Mouse (Mus musculus) MEL (cell line): ENCODE measurements around the gene Trim3. TPM values are rescaled to one million over a fixed set of nuclear protein-coding genes. Genes with fewer than 3 reads are reported as not detected.

Experiments
- DNase-seq: peaks from one replicate; pipeline ENCODE4 v3.0.0; 2011; ENCODE audit warnings: low read depth, low spot score
- H3K27ac ChIP-seq: 2 replicates; pipeline ENCODE4 v1.5.1; 2012; ENCODE audit warnings: low read depth, mild to moderate bottlenecking, control low read depth, low read length, moderate library complexity; ENCODE audit not compliant: control insufficient read depth
- H3K27me3 ChIP-seq, 2 experiments: fragments of 150-350 bp in 1 of 2; sonication (generic) in 1 of 2; 2 replicates each; pipeline ENCODE4 v1.6.1; 2012; ENCODE audit warnings: low read length in 2 of 2, mild to moderate bottlenecking in 2 of 2, improper control_type of control experiment in 1 of 2, moderate library complexity in 1 of 2; ENCODE audit not compliant: insufficient read depth in 2 of 2, control insufficient read depth in 1 of 2
- H3K36me3 ChIP-seq, 2 experiments: 2 replicates each; pipeline ENCODE4 v1.6.1; 2012 to 2014; ENCODE audit warnings: low read length in 2 of 2, improper control_type of control experiment in 1 of 2, inconsistent platforms in 1 of 2, mild to moderate bottlenecking in 1 of 2; ENCODE audit not compliant: insufficient read depth in 2 of 2, control insufficient read depth in 1 of 2
- H3K4me1 ChIP-seq, 2 experiments: fragments of 150-350 bp in 1 of 2; sonication (generic) in 1 of 2; 2 replicates each; pipeline ENCODE4 v1.6.1; 2012; ENCODE audit warnings: low read length in 2 of 2, improper control_type of control experiment in 1 of 2, mild to moderate bottlenecking in 1 of 2; ENCODE audit not compliant: insufficient read depth in 2 of 2, control insufficient read depth in 1 of 2
- H3K4me3 ChIP-seq, 2 experiments: fragments of 150-350 bp in 1 of 2; sonication (generic) in 1 of 2; 2 replicates each; pipeline ENCODE4 v1.5.1; 2012; ENCODE audit warnings: low read depth in 2 of 2, low read length in 2 of 2, mild to moderate bottlenecking in 2 of 2, moderate library complexity in 2 of 2, control low read depth in 1 of 2, improper control_type of control experiment in 1 of 2; ENCODE audit not compliant: control insufficient read depth in 1 of 2, insufficient read depth in 1 of 2
- H3K79me2 ChIP-seq: 2 replicates; pipeline ENCODE4 v1.6.1; 2012; ENCODE audit warnings: mild to moderate bottlenecking, low read length, moderate library complexity; ENCODE audit not compliant: control insufficient read depth, poor library complexity, insufficient read depth
- H3K9ac ChIP-seq: 2 replicates; pipeline ENCODE4 v1.6.1; 2012; ENCODE audit warnings: low read depth, mild to moderate bottlenecking, control low read depth, low read length, moderate library complexity; ENCODE audit not compliant: control insufficient read depth, poor library complexity, severe bottlenecking
- H3K9me3 ChIP-seq: fragments of 150-350 bp; sonication (generic); replicated peaks from 2 replicates; pipeline ENCODE4 v1.6.1; 2012; ENCODE audit warnings: mild to moderate bottlenecking, low read length, improper control_type of control experiment, moderate library complexity; ENCODE audit not compliant: insufficient read depth
- BHLHE40 ChIP-seq: IDR thresholded peaks from 2 replicates; pipeline ENCODE4 v1.6.1; 2012; ENCODE audit warnings: low read depth, mild to moderate bottlenecking, inconsistent platforms, low read length, improper control_type of control experiment, borderline replicate concordance
- CHD2 ChIP-seq: IDR thresholded peaks from 2 replicates; pipeline ENCODE4 v1.6.1; 2011; ENCODE audit warnings: low read length, improper control_type of control experiment
- E2F4 ChIP-seq: IDR thresholded peaks from 2 replicates; pipeline ENCODE4 v1.6.1; 2011; ENCODE audit warnings: low read depth, low read length, improper control_type of control experiment, borderline replicate concordance
- ETS1 ChIP-seq: IDR thresholded peaks from 2 replicates; pipeline ENCODE4 v1.6.1; 2012; ENCODE audit warnings: low read depth, mild to moderate bottlenecking, inconsistent platforms, low read length, improper control_type of control experiment, moderate library complexity
- GATA1 ChIP-seq: IDR thresholded peaks from 2 replicates; pipeline ENCODE4 v1.6.1; 2011; ENCODE audit warnings: low read depth, low read length, improper control_type of control experiment
- HCFC1 ChIP-seq: IDR thresholded peaks from 2 replicates; pipeline ENCODE4 v1.6.1; 2012; ENCODE audit warnings: low read depth, mild to moderate bottlenecking, inconsistent platforms, low read length, improper control_type of control experiment, moderate library complexity
- JUND ChIP-seq: IDR thresholded peaks from 2 replicates; pipeline ENCODE4 v1.6.1; 2011; ENCODE audit warnings: low read depth, mild to moderate bottlenecking, improper control_type of control experiment, low read length
- KAT2A ChIP-seq: conservative IDR thresholded peaks from 2 replicates; pipeline ENCODE4 v1.6.1; 2012; ENCODE audit warnings: low read depth, low read length, improper control_type of control experiment, inconsistent platforms
- MAFK ChIP-seq: IDR thresholded peaks from 2 replicates; pipeline ENCODE4 v1.6.1; 2011; ENCODE audit warnings: low read depth, mild to moderate bottlenecking, low read length, improper control_type of control experiment, borderline replicate concordance
- MYB ChIP-seq: IDR thresholded peaks from 2 replicates; pipeline ENCODE4 v1.6.1; 2011; ENCODE audit warnings: mild to moderate bottlenecking, low read depth, low read length, improper control_type of control experiment
- MYC ChIP-seq: IDR thresholded peaks from 2 replicates; pipeline ENCODE4 v1.6.1; 2011; ENCODE audit warnings: low read depth, mild to moderate bottlenecking, low read length, improper control_type of control experiment, moderate library complexity
- NELFE ChIP-seq: IDR thresholded peaks from 2 replicates; pipeline ENCODE4 v1.6.1; 2011; ENCODE audit warnings: low read depth, low read length, improper control_type of control experiment
- POLR2A ChIP-seq, 2 experiments: IDR thresholded peaks; 2 replicates each; pipeline ENCODE4 v1.6.1; 2011 to 2012; ENCODE audit warnings: low read length in 2 of 2, mild to moderate bottlenecking in 2 of 2, control low read depth in 1 of 2, improper control_type of control experiment in 1 of 2, low read depth in 1 of 2, moderate library complexity in 1 of 2; ENCODE audit not compliant: control insufficient read depth in 1 of 2, insufficient read depth in 1 of 2, poor library complexity in 1 of 2
- POLR2AphosphoS5 ChIP-seq: IDR thresholded peaks from 2 replicates; pipeline ENCODE4 v1.6.1; 2012; ENCODE audit warnings: low read depth, borderline replicate concordance, mild to moderate bottlenecking, inconsistent platforms, low read length, moderate library complexity, mixed read lengths
- RCOR1 ChIP-seq: IDR thresholded peaks from 2 replicates; pipeline ENCODE4 v1.6.1; 2012; ENCODE audit warnings: low read depth, mild to moderate bottlenecking, inconsistent platforms, low read length, improper control_type of control experiment
- SMC3 ChIP-seq: IDR thresholded peaks from 2 replicates; pipeline ENCODE4 v1.6.1; 2011; ENCODE audit warnings: low read depth, low read length, improper control_type of control experiment
- UBTF ChIP-seq: IDR thresholded peaks from 2 replicates; pipeline ENCODE4 v1.6.1; 2012; ENCODE audit warnings: low read depth, mild to moderate bottlenecking, inconsistent platforms, low read length, improper control_type of control experiment, moderate library complexity, borderline replicate concordance; ENCODE audit not compliant: insufficient read depth
- USF2 ChIP-seq, 2 experiments: IDR thresholded peaks; 2 replicates each; pipeline ENCODE4 v1.6.1; 2011 to 2012; ENCODE audit warnings: improper control_type of control experiment in 2 of 2, low read length in 2 of 2, borderline replicate concordance in 1 of 2, inconsistent platforms in 1 of 2, low read depth in 1 of 2, mild to moderate bottlenecking in 1 of 2; ENCODE audit not compliant: insufficient read depth in 1 of 2
- ZC3H11A ChIP-seq: IDR thresholded peaks from 2 replicates; pipeline ENCODE4 v1.6.1; 2012; ENCODE audit warnings: low read depth, mild to moderate bottlenecking, inconsistent platforms, low read length, improper control_type of control experiment
- ZKSCAN1 ChIP-seq: IDR thresholded peaks from 2 replicates; pipeline ENCODE4 v1.6.1; 2012; ENCODE audit warnings: low read depth, mild to moderate bottlenecking, inconsistent platforms, low read length, improper control_type of control experiment, moderate library complexity
- ZMIZ1 ChIP-seq: IDR thresholded peaks from 2 replicates; pipeline ENCODE4 v1.6.1; 2012; ENCODE audit warnings: low read depth, mild to moderate bottlenecking, inconsistent platforms, low read length, improper control_type of control experiment, moderate library complexity
- polyA plus RNA-seq, 2 experiments: library from polyadenylated mRNA; stranded (reverse) in 1 of 2; unstranded in 1 of 2; fragments of >175 nt in 1 of 2; fragments of >200 nt in 1 of 2; gene quantifications; 2 replicates each; pipeline versions ENCODE4 v1.2.1 to v1.2.4; 2012; ENCODE audit warnings: low replicate concordance in 2 of 2, low read depth in 1 of 2; ENCODE audit not compliant: insufficient read length in 2 of 2, insufficient read depth in 1 of 2, missing spikeins in 1 of 2
- total RNA-seq: library from RNA; depleted of rRNA; stranded (reverse); fragments of 300-350 nt; gene quantifications from 2 replicates; pipeline ENCODE4 v1.2.3, GENCODE M21; 2012

The Trim3 gene
- total and polyA plus RNA-seq, 3 experiments = 7.0 to 15.4 TPM; not detected in 1

DNA sequence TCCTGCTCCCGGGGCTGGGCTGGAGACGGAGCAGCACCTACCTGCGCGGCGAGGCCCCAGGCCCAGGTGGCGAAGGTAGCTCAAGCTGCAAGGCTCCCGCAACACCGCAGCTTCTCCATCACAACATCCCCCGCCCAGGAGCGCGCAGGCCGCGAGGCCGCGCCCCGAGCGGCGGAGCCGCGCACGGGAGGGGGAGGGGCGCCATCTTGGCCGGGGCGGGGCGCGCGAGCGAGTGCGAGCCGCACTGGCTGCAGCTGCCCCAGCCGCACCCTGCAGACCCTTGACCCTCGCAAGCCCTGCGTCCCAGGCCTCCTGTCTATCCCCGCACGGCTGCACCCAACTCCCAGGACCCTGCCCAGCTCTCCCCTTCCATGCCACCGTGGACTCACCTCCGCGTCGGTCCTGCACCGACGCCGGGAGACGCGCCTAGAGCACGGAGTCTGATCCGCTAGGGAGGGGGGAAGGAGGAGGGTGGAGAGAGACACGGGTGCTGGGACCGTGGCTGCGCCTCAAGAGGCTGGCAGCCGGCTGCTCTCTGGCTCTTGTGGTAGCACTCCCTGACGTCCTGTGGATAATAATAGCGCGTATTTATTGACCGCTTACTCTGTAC is 52.2 kb downstream of the Trim3 start, which contains the start of gene Apbb1:
TSS of gene Apbb1 (minus strand) at position 560 of the 610 bp plus-strand sequence.
- Histone ChIP-seq H3K79me2 (no peaks in the 10 kb centered on the region), H3K9me3 (no peaks in the 10 kb centered on the region), H3K4me3 (no peak within 1 kb of the TSS), H3K9ac (no peak within 1 kb of the TSS), H3K4me1 (no peaks in the 10 kb centered on the region), H3K27me3 (no peaks in the 10 kb centered on the region; a peak in 1 of 4 replicates), H3K27ac (no peak within 1 kb of the TSS), H3K36me3 (no peaks in the 10 kb centered on the region)
- DNase-seq = no peak
- TF ChIP-seq POLR2AphosphoS5 = no peak
- TF ChIP-seq NELFE = no peak
- no peak for TF ChIP-seq MYB
- TF ChIP-seq MYC = no peak
- no peak for TF ChIP-seq ZC3H11A
- no peak for TF ChIP-seq UBTF
- no peak for TF ChIP-seq GATA1
- no peak for TF ChIP-seq E2F4
- TF ChIP-seq CHD2 = no peak
- no peak for TF ChIP-seq ZKSCAN1
- no peak for TF ChIP-seq POLR2A (IDR thresholded peaks at IDR 0.05; ENCODE audit: control insufficient read depth in 1 of 2, insufficient read depth in 1 of 2, low read depth in 1 of 2, low read length in 2 of 2, poor library complexity in 1 of 2)
- no peak for TF ChIP-seq SMC3
- no peak for TF ChIP-seq MAFK

- no peaks in the 10 kb centered on the region for H3K79me2 ChIP-seq
- DNase-seq = no peak
- H3K4me1 ChIP-seq = no peaks in the 10 kb centered on the region
- no peak overlapping the region for H3K27ac ChIP-seq
- no peak overlapping the region for H3K4me3 ChIP-seq
- H3K27me3 ChIP-seq = no peaks in the 10 kb centered on the region; a peak in 1 of 4 replicates
- no peak for TF ChIP-seq JUND
- no peak for TF ChIP-seq RCOR1
- no peak for TF ChIP-seq ETS1
- no peak for TF ChIP-seq USF2 (IDR thresholded peaks at IDR 0.05; ENCODE audit: borderline replicate concordance in 1 of 2, insufficient read depth in 1 of 2, low read depth in 1 of 2, low read length in 2 of 2)
- no peak for TF ChIP-seq POLR2AphosphoS5
- no peak for TF ChIP-seq NELFE
- TF ChIP-seq BHLHE40 = no peak
- TF ChIP-seq UBTF = no peak
- no peak for TF ChIP-seq KAT2A
- TF ChIP-seq E2F4 = no peak
- TF ChIP-seq GATA1 = no peak
- no peak for TF ChIP-seq ZKSCAN1
- TF ChIP-seq MYC = no peak
- TF ChIP-seq HCFC1 = no peak
- no peak for TF ChIP-seq ZMIZ1
- TF ChIP-seq ZC3H11A = no peak
- no peak for TF ChIP-seq POLR2A (IDR thresholded peaks at IDR 0.05; ENCODE audit: control insufficient read depth in 1 of 2, insufficient read depth in 1 of 2, low read depth in 1 of 2, low read length in 2 of 2, poor library complexity in 1 of 2)
- H3K9me3 ChIP-seq = no peaks in the 10 kb centered on the region
- no peaks in the 10 kb centered on the region for H3K36me3 ChIP-seq
- no peak overlapping the region for H3K9ac ChIP-seq
Measured at GRCm38 (mm10) chr7:105580627-105581089, 52.7 kb downstream of the Trim3 start.
